Mouse (Mus musculus): ENCODE results near the gene March10. TPM values are rescaled to one million over a fixed set of nuclear protein-coding genes. Genes with fewer than 3 reads are reported as not detected.

Gene March10
- polyA plus RNA-seq, 1 experiment from 2014 or later: 0.38 TPM

DNA sequence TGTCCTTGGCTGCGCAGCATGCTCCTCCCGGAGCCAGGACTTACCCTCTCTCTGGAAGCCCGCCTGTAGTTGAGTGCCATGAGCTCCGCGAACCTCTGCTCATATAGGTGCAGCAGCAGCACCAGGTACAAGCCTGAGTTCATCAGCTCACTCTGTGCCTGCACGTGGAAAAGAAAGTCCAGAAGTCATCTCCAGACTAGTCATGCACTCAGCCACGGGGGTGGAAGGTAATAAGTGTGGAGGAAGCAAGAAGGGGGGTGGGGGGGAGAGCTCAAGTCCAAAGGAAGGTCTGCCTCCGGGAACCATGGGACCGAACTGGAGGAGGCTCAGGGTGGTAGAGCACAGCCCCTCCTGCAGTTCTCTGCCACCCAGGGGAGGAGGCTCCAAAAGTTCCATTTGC lies 84.7 kb downstream of the March10 start:
- whole genome bisulfite sequencing: 53% methylated on average over 9 of the region's 9 CpGs
- no peak overlapping the region for H3K9ac ChIP-seq (ENCODE audit: low read length)
- peaks cover 5% of the 10 kb centered on the region; the same call in 1 of the 2 replicates for H3K4me1 ChIP-seq (replicated peaks; ENCODE audit: control insufficient read depth, insufficient read depth, low read length)
- no peak overlapping the region for H3K4me2 ChIP-seq (ENCODE audit: low read depth, low read length)
- no peaks in the 10 kb centered on the region for H3K36me3 ChIP-seq (ENCODE audit: control insufficient read depth, insufficient read depth, low read length)
- H3K4me3 ChIP-seq (ENCODE audit: low read length): no peak overlapping the region
- no peaks in the 10 kb centered on the region for H3K27me3 ChIP-seq (ENCODE audit: control insufficient read depth, insufficient read depth, low read depth, low read length)
- ATAC-seq (ENCODE audit: low read depth): no peak
- no peak overlapping the region for H3K27ac ChIP-seq (ENCODE audit: low read length)
- H3K9me3 ChIP-seq (ENCODE audit: control insufficient read depth, low read length): no peaks in the 10 kb centered on the region

- Histone ChIP-seq H3K4me2 (ENCODE audit: low read depth, low read length) (no peak overlapping the region), H3K9ac (ENCODE audit: low read length) (no peak overlapping the region), H3K27ac (ENCODE audit: low read length) (no peak overlapping the region), H3K4me1 (replicated peaks; ENCODE audit: control insufficient read depth, insufficient read depth, low read length) (peaks cover 8% of the 10 kb centered on the region), H3K9me3 (ENCODE audit: control insufficient read depth, low read length) (no peaks in the 10 kb centered on the region), H3K36me3 (ENCODE audit: control insufficient read depth, insufficient read depth, low read length) (no peaks in the 10 kb centered on the region), H3K4me3 (ENCODE audit: low read length) (no peak overlapping the region), H3K27me3 (ENCODE audit: control insufficient read depth, insufficient read depth, low read depth, low read length) (no peaks in the 10 kb centered on the region)
- no peak for ATAC-seq (ENCODE audit: low read depth)
- WGBS: 75% methylated on average over 13 of the region's 13 CpGs
Measured at GRCm38 (mm10) chr11:105369526-105370386, 86.8 kb downstream of the March10 start.

- H3K9me3 ChIP-seq (ENCODE audit: control insufficient read depth, low read length): no peaks in the 10 kb centered on the region
- no peak overlapping the region for H3K9ac ChIP-seq (ENCODE audit: low read length)
- 74% methylated on average over 5 of the region's 5 CpGs for WGBS
- H3K4me2 ChIP-seq (ENCODE audit: low read depth, low read length): no peak overlapping the region
- H3K36me3 ChIP-seq (ENCODE audit: control insufficient read depth, insufficient read depth, low read length): no peaks in the 10 kb centered on the region
- no peak for ATAC-seq (ENCODE audit: low read depth)
- peaks cover 18% of the 10 kb centered on the region for H3K4me1 ChIP-seq (replicated peaks; ENCODE audit: control insufficient read depth, insufficient read depth, low read length)
- H3K27me3 ChIP-seq (ENCODE audit: control insufficient read depth, insufficient read depth, low read depth, low read length): no peaks in the 10 kb centered on the region
- no peak overlapping the region for H3K4me3 ChIP-seq (ENCODE audit: low read length)
- H3K27ac ChIP-seq (ENCODE audit: low read length): no peak overlapping the region
Measured at GRCm38 (mm10) chr11:105368833-105369232, 87.7 kb downstream of the March10 start.

DNA sequence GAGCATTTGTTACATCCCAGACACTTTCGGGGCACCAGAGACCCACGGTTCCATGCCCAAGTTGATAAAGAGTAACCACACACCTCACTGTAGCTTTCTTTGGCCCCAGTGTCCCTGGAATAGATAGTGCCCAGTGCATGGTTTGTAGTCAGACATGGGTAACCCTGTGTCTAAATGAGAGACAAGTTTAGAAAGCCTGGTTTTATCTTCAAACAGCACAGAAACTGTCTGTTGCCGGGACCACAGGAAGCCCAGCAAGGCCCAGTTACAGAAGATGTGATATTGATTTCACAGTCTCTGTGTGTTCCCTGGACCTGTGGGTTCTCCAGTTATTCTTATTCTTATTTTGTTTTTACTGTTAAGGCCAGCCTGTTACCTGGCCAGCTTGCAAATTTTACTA lies 89.4 kb downstream of the March10 start:
- 73% methylated on average over 3 of the region's 3 CpGs for WGBS
- H3K4me2 ChIP-seq (ENCODE audit: low read depth, low read length): no peak overlapping the region
- H3K4me3 ChIP-seq (ENCODE audit: low read length): no peak overlapping the region
- peaks cover 27% of the 10 kb centered on the region for H3K4me1 ChIP-seq (replicated peaks; ENCODE audit: control insufficient read depth, insufficient read depth, low read length)
- no peak overlapping the region for H3K9ac ChIP-seq (ENCODE audit: low read length)
- no peak overlapping the region for H3K27ac ChIP-seq (ENCODE audit: low read length)
- no peaks in the 10 kb centered on the region for H3K27me3 ChIP-seq (ENCODE audit: control insufficient read depth, insufficient read depth, low read depth, low read length)
- H3K36me3 ChIP-seq (ENCODE audit: control insufficient read depth, insufficient read depth, low read length): no peaks in the 10 kb centered on the region
- no peaks in the 10 kb centered on the region for H3K9me3 ChIP-seq (ENCODE audit: control insufficient read depth, low read length)
- no peak for ATAC-seq (ENCODE audit: low read depth)

- Histone ChIP-seq H3K27ac (ENCODE audit: low read length) (no peak overlapping the region), H3K4me3 (ENCODE audit: low read length) (no peak overlapping the region), H3K4me2 (ENCODE audit: low read depth, low read length) (no peak overlapping the region), H3K9ac (ENCODE audit: low read length) (no peak overlapping the region), H3K4me1 (replicated peaks; ENCODE audit: control insufficient read depth, insufficient read depth, low read length) (peaks cover 33% of the 10 kb centered on the region), H3K9me3 (ENCODE audit: control insufficient read depth, low read length) (no peaks in the 10 kb centered on the region), H3K27me3 (ENCODE audit: control insufficient read depth, insufficient read depth, low read depth, low read length) (no peaks in the 10 kb centered on the region), H3K36me3 (ENCODE audit: control insufficient read depth, insufficient read depth, low read length) (no peaks in the 10 kb centered on the region)
- 42% methylated on average over 4 of the region's 4 CpGs for WGBS
- no peak for ATAC-seq (ENCODE audit: low read depth)
Measured at GRCm38 (mm10) chr11:105366051-105366450, 90.5 kb downstream of the March10 start.

DNA sequence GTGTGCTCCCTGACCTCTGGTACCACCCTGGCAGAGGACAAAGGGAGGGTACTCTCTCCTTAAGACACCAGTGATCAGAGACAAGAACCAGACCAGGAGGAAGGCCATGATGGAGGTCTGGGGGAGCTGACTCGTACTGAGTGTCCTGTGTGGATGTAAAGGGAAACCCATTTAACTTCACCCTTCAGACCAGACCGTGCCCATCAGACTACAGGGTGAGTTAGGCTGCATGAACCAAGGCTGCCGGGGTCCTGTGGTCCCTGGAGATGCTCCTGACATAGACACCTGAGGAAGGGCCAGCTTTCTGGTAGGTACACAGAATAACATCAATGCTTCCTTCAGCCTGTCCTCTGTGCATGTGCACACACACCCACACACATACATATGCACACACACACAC lies 90.9 kb downstream of the March10 start:
- no peak for ATAC-seq (ENCODE audit: low read depth)
- Histone ChIP-seq H3K36me3 (ENCODE audit: control insufficient read depth, insufficient read depth, low read length) (no peaks in the 10 kb centered on the region), H3K27ac (ENCODE audit: low read length) (no peak overlapping the region), H3K9ac (ENCODE audit: low read length) (no peak overlapping the region), H3K4me3 (ENCODE audit: low read length) (no peak overlapping the region), H3K4me1 (replicated peaks; ENCODE audit: control insufficient read depth, insufficient read depth, low read length) (peaks cover 33% of the 10 kb centered on the region), H3K4me2 (ENCODE audit: low read depth, low read length) (no peak overlapping the region), H3K9me3 (ENCODE audit: control insufficient read depth, low read length) (no peaks in the 10 kb centered on the region), H3K27me3 (ENCODE audit: control insufficient read depth, insufficient read depth, low read depth, low read length) (no peaks in the 10 kb centered on the region)
- 83% methylated on average over 3 of the region's 3 CpGs for WGBS

DNA sequence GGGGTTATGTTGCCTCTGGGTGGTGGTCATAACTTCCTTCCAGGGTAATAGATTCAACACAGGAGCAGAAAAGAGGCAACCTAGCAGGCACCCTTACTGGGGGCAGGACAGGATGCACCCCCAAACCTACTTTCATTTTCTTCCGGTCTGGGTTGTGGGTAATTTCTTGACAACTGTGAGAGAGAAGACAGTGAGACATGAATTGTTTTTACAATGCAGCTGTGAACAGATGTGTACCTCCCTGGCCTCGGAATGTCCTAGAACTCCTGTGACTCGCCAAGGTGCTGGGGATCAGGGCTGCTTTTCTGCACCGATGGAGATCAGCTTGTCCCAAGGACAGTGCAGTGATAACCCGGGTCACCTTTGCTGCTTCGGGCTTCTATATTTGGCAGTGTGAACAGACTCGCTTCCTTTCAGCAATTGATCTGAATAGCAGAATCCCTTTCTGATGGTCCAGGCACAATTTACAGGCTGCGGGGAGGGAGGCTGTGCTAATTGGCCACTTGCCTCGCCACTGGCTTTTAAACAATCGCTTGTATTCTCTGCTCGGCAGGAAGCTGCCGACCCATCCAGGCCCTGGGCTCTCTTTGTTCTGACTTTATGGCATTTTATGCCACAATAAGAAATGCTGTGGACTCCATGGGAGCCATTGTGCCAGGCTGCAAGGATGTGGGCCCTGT lies 92.0 kb downstream of the March10 start:
- H3K4me3 ChIP-seq (ENCODE audit: low read length): peak overlapping the region; percentile 12; the same call in 1 of the 2 replicates
- peak overlapping the region; percentile 89 for H3K4me2 ChIP-seq (ENCODE audit: low read depth, low read length)
- H3K27ac ChIP-seq (ENCODE audit: low read length): peak overlapping the region; percentile 38; the same call in 1 of the 2 replicates
- no peaks in the 10 kb centered on the region for H3K36me3 ChIP-seq (ENCODE audit: control insufficient read depth, insufficient read depth, low read length)
- no peaks in the 10 kb centered on the region for H3K27me3 ChIP-seq (ENCODE audit: control insufficient read depth, insufficient read depth, low read depth, low read length)
- no peak for ATAC-seq (ENCODE audit: low read depth)
- H3K4me1 ChIP-seq (replicated peaks; ENCODE audit: control insufficient read depth, insufficient read depth, low read length): peaks cover 33% of the 10 kb centered on the region
- 16% methylated on average over 12 of the region's 12 CpGs for WGBS
- no peaks in the 10 kb centered on the region for H3K9me3 ChIP-seq (ENCODE audit: control insufficient read depth, low read length)
- peak overlapping the region; percentile 12 for H3K9ac ChIP-seq (ENCODE audit: low read length)

DNA sequence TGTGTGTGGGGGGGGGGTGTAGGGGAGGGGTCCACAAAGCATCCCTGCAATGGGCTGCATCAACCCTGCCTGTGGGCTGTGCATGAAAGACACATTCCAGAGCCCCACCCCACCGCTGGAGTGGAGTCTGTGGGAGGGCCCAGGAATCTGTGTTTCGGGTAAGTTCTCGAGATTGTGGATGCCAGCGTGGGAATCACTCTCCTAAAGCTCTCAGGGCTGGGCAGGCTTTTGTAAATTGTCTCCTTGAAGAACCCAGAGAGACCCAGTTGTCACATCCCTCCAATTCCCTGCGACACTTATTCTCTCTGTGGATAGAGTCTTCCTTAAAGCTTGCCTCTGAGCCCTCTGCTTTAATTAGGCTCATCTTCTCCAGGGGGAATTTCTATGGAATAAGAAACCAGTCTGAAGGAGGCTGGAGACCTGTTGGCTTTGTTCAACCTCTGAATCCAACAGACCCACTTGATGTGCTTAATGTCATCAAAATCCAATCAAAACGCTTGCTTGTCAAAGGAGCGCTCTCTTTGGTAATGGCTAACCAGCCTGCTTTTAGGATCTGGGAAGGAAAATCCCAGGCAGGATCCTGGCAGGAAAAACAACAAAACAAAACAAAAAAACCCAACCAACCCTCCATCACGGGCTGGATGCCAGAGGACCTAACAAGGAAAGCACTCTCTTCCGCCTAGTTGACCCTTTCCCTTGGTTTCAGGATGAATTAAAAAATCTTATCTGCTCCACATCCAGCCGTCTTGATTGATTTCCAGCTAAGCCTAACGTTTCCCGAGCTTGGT lies 92.7 kb downstream of the March10 start:
- WGBS: 26% methylated on average over 12 of the region's 12 CpGs
- Histone ChIP-seq H3K4me3 (ENCODE audit: low read length) (peak overlapping the region; percentile 60), H3K9me3 (ENCODE audit: control insufficient read depth, low read length) (no peaks in the 10 kb centered on the region), H3K27ac (ENCODE audit: low read length) (peak overlapping the region; percentile 38), H3K36me3 (ENCODE audit: control insufficient read depth, insufficient read depth, low read length) (no peaks in the 10 kb centered on the region), H3K27me3 (ENCODE audit: control insufficient read depth, insufficient read depth, low read depth, low read length) (no peaks in the 10 kb centered on the region), H3K4me1 (replicated peaks; ENCODE audit: control insufficient read depth, insufficient read depth, low read length) (peaks cover 40% of the 10 kb centered on the region), H3K9ac (ENCODE audit: low read length) (peak overlapping the region; percentile 71), H3K4me2 (ENCODE audit: low read depth, low read length) (peak overlapping the region; percentile 89)
- ATAC-seq (ENCODE audit: low read depth): peak; percentile 51
